Mouse (Mus musculus) heart, adult 8-10 months (tissue): ENCODE measurements around the gene Ryr3. TPM values are rescaled to one million over a fixed set of nuclear protein-coding genes. Genes with fewer than 3 reads are reported as not detected.
A peak's percentile ranks its signal among the peaks of the same experiment; 100 is the strongest.

ENCODE experiments used
- DNase-seq: peaks from one replicate; pipeline ENCODE4 v3.0.0; 2022; ENCODE audit warnings: low spot score
- total RNA-seq, 4 experiments: library from RNA; stranded (reverse); gene quantifications; 2 replicates each; pipeline ENCODE4 v1.2.4; 2022

The Ryr3 gene
- total RNA-seq = 1 to 10 TPM in 1 of 4 experiments, under 1 TPM in 3; 0.76 to 1.3 (median 0.97) TPM

GRCm38 (mm10) chr2:113216746-113217461, at the start of gene Ryr3:
TSS of gene Ryr3 (minus strand) at chr2:113217096.
- DNase-seq = no peak

DNA sequence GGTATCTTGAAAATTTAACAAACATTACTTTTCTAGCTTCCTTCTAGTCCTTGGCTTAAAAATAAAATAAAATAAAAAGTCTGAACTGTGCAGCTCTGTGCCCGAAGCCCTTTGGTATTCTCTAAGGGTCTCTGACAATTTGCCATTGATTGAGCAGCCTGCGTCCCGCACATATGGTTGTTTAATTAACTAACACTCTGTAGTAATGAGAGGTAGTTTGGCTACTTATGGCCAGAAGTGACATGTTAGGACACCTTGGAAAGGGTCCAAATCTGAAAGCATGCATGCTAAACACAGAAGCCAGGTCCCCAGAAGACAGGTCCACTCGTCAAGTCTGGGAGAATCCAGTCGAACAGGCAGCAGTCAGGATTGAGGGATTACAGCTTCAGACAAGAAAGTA, 22.0 kb upstream of the Ryr3 start:
- no peak for DNase-seq

GRCm38 (mm10) chr2:113236993-113237392, 20.1 kb upstream of the Ryr3 start:
- DNase-seq = no peak

GRCm38 (mm10) chr2:113234559-113234958, 17.7 kb upstream of the Ryr3 start:
- DNase-seq = peak; percentile 14

DNA sequence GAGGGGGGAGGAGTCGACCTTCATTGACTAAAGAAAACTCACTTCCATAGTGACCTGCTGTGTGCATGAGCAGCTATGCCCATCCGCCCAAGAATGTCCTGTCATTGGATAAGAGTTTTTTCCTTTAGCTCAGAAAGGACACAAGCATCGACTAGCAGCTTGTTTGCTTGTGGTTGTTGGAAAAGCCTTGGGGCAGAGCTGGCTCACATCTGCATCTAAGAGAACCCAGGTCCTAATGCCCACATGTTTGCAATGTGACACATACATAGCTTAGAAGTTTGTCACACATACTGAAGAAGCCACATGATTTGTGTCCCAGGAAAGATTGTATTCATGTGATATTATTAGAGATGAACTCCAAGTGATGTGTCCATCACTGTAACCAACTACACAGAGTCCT, 16.5 kb upstream of the Ryr3 start:
- no peak for DNase-seq

DNA sequence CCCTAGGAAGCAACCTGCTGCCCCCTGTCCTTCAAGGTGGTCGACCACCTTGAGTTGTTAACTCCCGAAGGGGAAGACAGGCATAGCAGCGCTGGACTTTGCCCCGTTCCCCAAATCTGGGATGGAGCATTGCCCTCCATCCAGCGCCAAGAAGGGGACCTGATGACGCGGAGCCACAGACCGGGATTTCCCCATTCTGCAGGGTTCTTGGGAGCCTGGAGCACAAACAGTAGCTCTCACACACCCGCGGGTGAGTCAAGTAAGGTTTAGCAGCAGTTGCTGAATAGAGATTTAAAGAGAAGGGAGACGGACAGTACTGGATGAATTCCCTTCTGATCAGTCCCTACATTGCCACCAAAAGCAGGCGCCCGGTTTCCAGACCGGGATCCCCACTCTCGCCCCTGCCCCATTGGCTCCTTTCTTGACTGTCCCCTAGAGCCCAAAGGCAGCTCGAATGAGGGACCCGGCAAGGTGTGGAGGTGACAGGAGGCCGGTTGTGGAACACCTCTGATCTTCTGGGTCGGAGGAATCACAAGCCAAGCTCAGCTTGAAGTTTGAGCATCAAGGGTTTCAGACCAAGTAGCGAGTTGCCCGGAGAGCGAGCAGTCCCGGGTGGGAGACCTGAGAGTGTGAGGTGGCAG, 671 bp downstream of the Ryr3 start:
- DNase-seq = no peak

DNA sequence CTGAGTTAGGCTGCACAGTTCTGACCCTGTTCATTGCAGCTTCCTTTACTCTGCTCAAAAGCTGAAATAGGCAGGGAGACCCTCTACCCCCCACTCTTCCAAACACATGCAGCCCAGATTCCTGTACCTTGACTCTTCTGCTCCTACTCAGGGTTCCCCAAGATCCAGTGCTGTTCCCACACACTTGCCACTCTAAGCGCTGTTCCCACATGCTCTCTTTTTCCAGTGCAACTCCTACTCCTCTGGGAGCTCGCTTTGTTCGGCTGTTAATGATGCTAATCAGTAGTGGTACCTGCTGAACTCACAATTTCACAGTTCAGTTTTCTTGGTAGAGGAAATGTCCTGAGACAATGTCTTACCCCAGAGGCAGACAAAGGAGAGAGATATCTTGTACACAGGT, 6.9 kb downstream of the Ryr3 start:
- DNase-seq = no peak

DNA sequence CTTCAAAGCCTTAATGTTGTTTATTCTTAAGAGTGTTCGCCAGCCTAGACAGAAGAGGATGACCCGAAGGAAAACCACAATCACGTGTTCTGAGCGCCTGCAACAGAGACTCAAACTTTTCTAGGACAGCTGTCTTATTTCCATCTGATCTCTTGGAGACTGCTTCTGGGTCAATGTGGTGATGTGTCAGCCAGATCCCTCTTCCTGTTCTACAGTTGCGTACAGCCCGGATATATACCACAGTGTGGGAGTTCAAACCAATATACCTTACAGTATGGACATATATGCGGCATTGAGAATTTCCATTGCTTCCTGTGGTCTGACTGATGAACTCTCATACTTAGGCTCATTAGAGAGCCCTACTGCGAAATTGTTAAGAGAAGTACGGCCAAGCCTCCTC, 7.6 kb downstream of the Ryr3 start:
- no peak for DNase-seq

- no peak for DNase-seq
These were observed 14.0 kb downstream of the Ryr3 start for GRCm38 (mm10) chr2:113202857-113203256.

DNA sequence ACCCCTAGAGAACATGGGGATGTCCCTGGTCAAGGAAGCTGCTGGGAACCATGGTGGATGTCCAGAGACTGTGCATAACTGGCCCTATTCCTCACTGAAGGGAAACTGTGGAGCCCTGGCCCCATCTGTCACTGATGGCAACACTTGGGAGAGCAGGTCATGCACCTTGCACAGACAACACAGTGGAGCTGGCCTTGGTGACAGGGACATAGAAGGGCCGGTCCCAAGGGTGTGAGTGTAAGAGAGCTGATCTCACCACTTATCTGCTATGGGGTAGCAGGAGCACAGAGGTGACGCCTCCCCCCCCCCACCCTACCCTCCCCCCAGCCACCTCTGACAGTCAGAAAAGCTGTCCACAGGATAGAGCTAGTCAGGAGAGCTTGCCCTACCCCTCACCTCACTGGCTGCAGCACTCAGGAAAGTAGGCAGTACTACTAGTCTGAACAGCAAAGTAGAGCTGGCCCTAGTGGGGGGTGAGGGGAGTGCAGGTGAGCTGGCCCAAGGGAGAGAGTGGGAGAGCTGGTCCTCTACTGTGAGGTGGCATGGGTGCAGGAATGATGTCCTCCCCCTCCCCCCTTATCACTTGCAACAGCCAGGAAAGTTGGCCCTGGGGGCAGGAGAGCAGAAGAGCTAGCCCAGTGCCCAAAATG, 17.7 kb downstream of the Ryr3 start:
- DNase-seq = no peak

- no peak for DNase-seq
These were observed 29.7 kb downstream of the Ryr3 start for GRCm38 (mm10) chr2:113187158-113187557.

GRCm38 (mm10) chr2:113181701-113182100, 35.2 kb downstream of the Ryr3 start:
- DNase-seq = no peak

DNA sequence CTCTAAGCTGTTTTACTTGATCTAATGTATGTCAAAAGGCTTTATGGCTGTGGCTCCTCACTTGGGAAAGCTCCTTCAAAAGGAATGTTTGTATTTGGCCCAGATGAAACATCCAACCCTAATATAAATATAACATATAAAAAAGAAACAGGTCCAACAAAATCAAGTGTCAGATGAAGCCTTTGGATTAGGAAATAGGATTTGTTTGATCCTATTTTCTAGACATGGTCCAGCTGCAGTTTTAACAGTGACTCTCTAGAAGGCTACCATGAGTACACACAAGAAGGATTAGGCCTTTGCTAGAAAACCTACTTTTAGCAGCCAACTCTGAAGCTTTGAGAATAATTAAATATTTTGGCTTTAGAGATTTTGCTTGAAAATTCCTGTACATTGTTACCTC, 38.8 kb downstream of the Ryr3 start:
- no peak for DNase-seq

- no peak for DNase-seq
These were observed 40.6 kb downstream of the Ryr3 start for GRCm38 (mm10) chr2:113176337-113176736.

- no peak for DNase-seq
These were observed 48.8 kb downstream of the Ryr3 start for GRCm38 (mm10) chr2:113168096-113168495.

DNA sequence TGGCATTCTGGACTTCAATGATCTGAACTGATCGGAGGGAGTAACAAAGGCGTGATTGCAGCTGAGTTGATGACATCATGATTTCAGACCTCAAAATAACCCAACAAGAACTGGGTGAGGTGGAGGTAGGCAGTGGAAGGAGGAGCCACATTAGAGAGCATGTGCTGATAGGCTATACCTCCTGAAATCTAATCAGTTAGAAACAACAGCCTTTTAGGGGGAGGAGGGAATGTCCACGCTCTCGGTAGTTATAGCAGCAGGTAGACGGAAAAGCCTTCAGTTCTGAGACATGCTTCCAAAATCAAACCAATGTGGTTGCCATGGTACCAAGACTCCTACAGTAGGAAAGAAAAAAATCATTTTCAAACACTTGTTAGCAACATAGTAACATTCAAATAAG, 55.4 kb downstream of the Ryr3 start:
- DNase-seq = no peak

DNA sequence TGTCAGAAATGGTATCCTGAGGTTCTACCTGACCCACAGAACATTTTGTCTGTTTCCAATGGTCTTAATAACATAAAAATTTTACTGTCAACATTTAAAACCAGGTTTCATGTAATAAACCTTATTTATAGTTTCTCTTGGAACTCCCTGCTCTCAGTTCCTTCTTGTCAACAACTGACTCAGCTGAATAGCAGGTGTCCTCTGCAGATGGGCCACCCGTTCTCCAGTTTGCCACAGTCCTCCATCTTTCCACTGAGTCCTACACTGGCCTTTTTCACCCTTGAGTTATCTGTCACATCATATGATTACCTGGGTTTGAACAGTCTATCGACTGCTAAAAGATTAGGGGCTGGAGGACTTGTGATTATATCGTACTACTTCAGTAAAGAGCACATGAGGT, 79.1 kb downstream of the Ryr3 start:
- DNase-seq = no peak

DNA sequence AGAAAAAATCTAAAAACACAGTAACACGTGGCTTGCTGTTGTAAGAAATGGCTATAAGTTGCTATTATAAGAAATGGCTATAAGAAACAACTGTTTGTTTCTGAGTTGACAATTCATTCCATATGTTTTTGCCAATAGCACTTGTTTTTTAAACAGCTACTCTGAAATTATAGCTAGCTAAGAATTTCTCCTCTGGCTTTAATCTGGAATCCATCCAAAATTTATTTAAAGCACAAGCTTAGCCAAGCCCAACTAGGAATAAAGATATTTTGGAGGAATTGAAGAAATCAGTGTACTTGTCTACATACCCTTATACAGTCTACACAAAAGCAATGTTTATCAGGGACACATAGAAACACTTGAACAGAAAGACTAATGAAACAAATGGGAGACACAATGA, 93.4 kb downstream of the Ryr3 start:
- no peak for DNase-seq

- DNase-seq = no peak
These were observed 97.8 kb downstream of the Ryr3 start for GRCm38 (mm10) chr2:113119080-113119479.

GRCm38 (mm10) chr2:113116788-113117187, 100.1 kb downstream of the Ryr3 start:
- no peak for DNase-seq

- DNase-seq = no peak
These were observed 101.0 kb downstream of the Ryr3 start for GRCm38 (mm10) chr2:113115897-113116283.

- no peak for DNase-seq
These were observed 101.5 kb downstream of the Ryr3 start for GRCm38 (mm10) chr2:113115248-113115896.

- no peak for DNase-seq
These were observed 112.3 kb downstream of the Ryr3 start for GRCm38 (mm10) chr2:113104609-113105008.
